Mouse (Mus musculus) liver, embryonic 16.5 days (tissue): ENCODE data around the gene Hs1bp3. TPM values are rescaled to one million over a fixed set of nuclear protein-coding genes. Genes with fewer than 3 reads are reported as not detected.

Experiments used
- ATAC-seq: fragments of 200-750 bp; cut with Nextera tagmentation; 2 replicates; pipeline ENCODE4 v1.8.0; 2017; ENCODE audit warnings: low read depth, mild to moderate bottlenecking, moderate number of reproducible peaks, moderate library complexity
- H3K27ac ChIP-seq: fragments of 300-500 bp; sonication (generic); 2 replicates; pipeline ENCODE4 v1.5.1; 2014; ENCODE audit warnings: mild to moderate bottlenecking, low read length
- H3K27me3 ChIP-seq: fragments of 300-500 bp; sonication (generic); 2 replicates; pipeline ENCODE4 v1.6.1; 2014; ENCODE audit warnings: low read depth, low read length, mixed read lengths; ENCODE audit not compliant: control insufficient read depth, insufficient read depth
- H3K36me3 ChIP-seq: fragments of 300-500 bp; sonication (generic); 2 replicates; pipeline ENCODE4 v1.6.1; 2014; ENCODE audit warnings: mild to moderate bottlenecking; ENCODE audit not compliant: control insufficient read depth, insufficient read depth
- H3K4me1 ChIP-seq: fragments of 300-500 bp; sonication (generic); 2 replicates; pipeline ENCODE4 v1.6.1; 2014; ENCODE audit warnings: low read depth, low read length, mixed read lengths; ENCODE audit not compliant: control insufficient read depth
- H3K4me2 ChIP-seq: fragments of 300-500 bp; sonication (generic); 2 replicates; pipeline ENCODE4 v1.6.1; 2014; ENCODE audit warnings: low read depth, low read length, mixed read lengths
- H3K4me3 ChIP-seq: fragments of 300-500 bp; sonication (generic); 2 replicates; pipeline ENCODE4 v1.5.1; 2014; ENCODE audit warnings: low read depth, mild to moderate bottlenecking, low read length
- H3K9ac ChIP-seq: fragments of 300-500 bp; sonication (generic); 2 replicates; pipeline ENCODE4 v1.6.1; 2014; ENCODE audit warnings: low read depth, low read length
- H3K9me3 ChIP-seq: fragments of 300-500 bp; sonication (generic); replicated peaks from 2 replicates; pipeline ENCODE4 v1.6.1; 2016; ENCODE audit warnings: low read length; ENCODE audit not compliant: control insufficient read depth
- WGBS: fragments of 180-500 bp; shearing (Covaris S2); extraction: QIAGEN DNeasy Blood & Tissue Kit; methylation state at CpG from one replicate; pipeline ENCODE4 v1.1.7; 2014; ENCODE audit not compliant: insufficient replicate concordance; 5-methylcytosine and 5-hydroxymethylcytosine counted together
- polyA plus RNA-seq: library from polyadenylated mRNA; unstranded; fragments of >200 nt; fragmentation: Nextera tagmentation; extraction: Ambion mirVana; gene quantifications from 2 replicates; pipeline ENCODE4 v1.2.1, GENCODE M21; 2015

Gene Hs1bp3
- polyA plus RNA-seq, 1 experiment from 2014 or later = 5.0 TPM

DNA sequence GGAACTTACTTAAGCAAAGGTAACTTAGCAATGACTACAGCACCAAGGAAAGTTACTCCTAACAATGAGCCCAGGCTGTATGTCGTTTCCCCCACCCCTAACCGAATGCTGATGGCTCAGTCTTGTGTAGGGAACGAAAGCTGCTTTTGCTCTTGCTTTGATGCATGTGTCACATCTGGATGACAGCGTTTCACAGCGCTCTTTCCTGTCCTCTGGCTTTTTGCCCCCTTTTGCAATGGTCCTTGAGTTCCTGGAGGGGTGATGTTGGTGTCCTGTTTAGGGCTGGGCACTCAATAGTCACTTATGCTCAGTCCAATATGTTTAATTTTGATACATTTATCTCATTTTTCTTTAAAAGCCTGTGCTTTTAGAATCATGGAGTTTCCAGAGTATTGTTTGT is 48.6 kb downstream of the Hs1bp3 start:
- 51% methylated on average over 5 of the region's 5 CpGs for WGBS
- no peaks in the 10 kb centered on the region for H3K36me3 ChIP-seq
- no peak overlapping the region for H3K4me3 ChIP-seq
- H3K4me1 ChIP-seq = no peaks in the 10 kb centered on the region; the same call in none of the 2 replicates
- no peaks in the 10 kb centered on the region for H3K27me3 ChIP-seq
- no peak overlapping the region for H3K27ac ChIP-seq
- no peak overlapping the region for H3K4me2 ChIP-seq
- no peak for ATAC-seq
- no peak overlapping the region for H3K9ac ChIP-seq
- no peaks in the 10 kb centered on the region for H3K9me3 ChIP-seq

GRCm38 (mm10) chr12:8362400-8362799 is 49.2 kb downstream of the Hs1bp3 start:
- H3K4me2 ChIP-seq = no peak overlapping the region
- no peak overlapping the region for H3K4me3 ChIP-seq
- no peaks in the 10 kb centered on the region for H3K36me3 ChIP-seq
- WGBS = 62% methylated on average over 7 of the region's 7 CpGs
- H3K27me3 ChIP-seq = no peaks in the 10 kb centered on the region
- H3K4me1 ChIP-seq = no peaks in the 10 kb centered on the region; the same call in none of the 2 replicates
- ATAC-seq = no peak
- no peaks in the 10 kb centered on the region for H3K9me3 ChIP-seq
- H3K27ac ChIP-seq = no peak overlapping the region
- H3K9ac ChIP-seq = no peak overlapping the region

DNA sequence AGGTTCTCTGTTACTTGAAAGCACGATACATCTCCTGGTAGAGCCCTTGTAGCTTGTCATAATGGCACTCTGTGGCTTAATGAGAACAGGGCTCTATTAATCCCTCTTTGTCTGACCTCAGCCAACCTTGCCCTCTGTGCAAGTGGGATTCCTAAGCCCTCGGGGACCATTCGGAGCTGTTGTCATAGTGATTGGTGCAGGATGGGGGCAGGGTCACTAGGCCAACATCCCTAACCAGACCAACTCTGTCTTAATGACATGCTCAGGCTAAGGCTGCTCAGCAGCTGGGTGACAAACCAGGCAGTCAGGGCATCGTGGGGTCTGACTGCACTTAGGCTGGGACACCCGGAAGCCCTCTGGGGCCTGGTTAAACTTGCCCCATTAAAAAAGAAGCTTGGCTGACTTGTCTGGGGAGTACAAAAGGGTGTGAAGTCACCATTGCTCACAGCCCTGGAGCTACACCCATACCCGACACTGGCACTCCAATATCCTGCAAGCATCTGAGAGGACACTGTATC is 51.1 kb downstream of the Hs1bp3 start:
- ATAC-seq = no peak
- no peaks in the 10 kb centered on the region for H3K4me1 ChIP-seq
- no peak overlapping the region for H3K4me3 ChIP-seq
- H3K9me3 ChIP-seq = no peaks in the 10 kb centered on the region
- no peak overlapping the region for H3K4me2 ChIP-seq
- H3K27ac ChIP-seq = no peak overlapping the region
- H3K36me3 ChIP-seq = no peaks in the 10 kb centered on the region
- 48% methylated on average over 6 of the region's 6 CpGs for WGBS
- no peak overlapping the region for H3K9ac ChIP-seq
- H3K27me3 ChIP-seq = no peaks in the 10 kb centered on the region

DNA sequence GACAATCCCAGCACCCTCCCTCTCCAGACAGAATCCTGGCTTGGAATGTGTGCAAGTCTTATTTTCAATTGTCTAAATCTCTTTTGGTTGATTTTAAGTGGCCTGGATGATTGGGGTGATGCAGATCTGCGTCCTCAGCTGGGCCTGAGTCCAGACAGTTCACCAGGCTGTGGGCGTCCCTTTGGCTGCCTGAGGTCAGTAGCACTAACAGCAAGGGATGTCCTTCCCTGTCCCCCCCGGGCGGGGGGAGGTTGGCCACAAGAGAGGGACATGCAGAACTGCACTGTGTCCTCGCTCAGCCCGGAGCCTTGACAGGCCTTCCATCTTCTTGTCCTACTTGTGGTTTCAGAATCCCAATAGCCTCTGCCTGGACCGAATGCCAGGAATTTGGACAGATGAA is 52.1 kb downstream of the Hs1bp3 start:
- 59% methylated on average over 7 of the region's 7 CpGs for WGBS
- H3K4me2 ChIP-seq = no peak overlapping the region

GRCm38 (mm10) chr12:8365905-8366576 is 52.8 kb downstream of the Hs1bp3 start:
- Histone ChIP-seq H3K9ac (no peak overlapping the region), H3K9me3 (no peaks in the 10 kb centered on the region), H3K4me1 (no peaks in the 10 kb centered on the region), H3K36me3 (no peaks in the 10 kb centered on the region), H3K27me3 (no peaks in the 10 kb centered on the region), H3K4me2 (no peak overlapping the region), H3K27ac (no peak overlapping the region), H3K4me3 (no peak overlapping the region)
- WGBS = 47% methylated on average over 5 of the region's 5 CpGs
- ATAC-seq = no peak

More for the DNA sequence above, 52.1 kb downstream of the Hs1bp3 start:
- H3K4me3 ChIP-seq = no peak overlapping the region
- H3K4me1 ChIP-seq = no peaks in the 10 kb centered on the region
- no peaks in the 10 kb centered on the region for H3K27me3 ChIP-seq
- H3K27ac ChIP-seq = no peak overlapping the region
- no peaks in the 10 kb centered on the region for H3K36me3 ChIP-seq
- no peak for ATAC-seq
- no peaks in the 10 kb centered on the region for H3K9me3 ChIP-seq
- H3K9ac ChIP-seq = no peak overlapping the region

DNA sequence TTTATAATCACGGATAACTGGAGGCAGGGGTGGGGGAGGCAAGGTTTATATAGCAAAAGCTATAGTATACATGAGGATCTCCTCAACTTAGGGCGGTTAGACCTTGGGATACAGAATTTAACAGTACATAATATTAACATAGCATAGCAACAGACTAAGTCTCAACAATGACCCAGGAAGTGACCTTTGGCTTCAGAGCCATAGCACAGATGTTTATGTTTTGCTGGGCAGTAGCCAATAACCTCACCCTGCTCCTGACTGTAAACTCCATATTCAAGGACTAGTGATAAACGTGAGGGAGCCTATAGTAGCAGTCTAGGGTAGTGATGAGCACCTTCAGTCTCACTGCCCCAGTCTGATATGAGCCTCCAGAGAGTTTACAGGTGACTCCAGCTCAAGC is 53.5 kb downstream of the Hs1bp3 start:
- Histone ChIP-seq H3K27ac (no peak overlapping the region), H3K4me1 (no peaks in the 10 kb centered on the region), H3K27me3 (no peaks in the 10 kb centered on the region), H3K9me3 (no peaks in the 10 kb centered on the region), H3K9ac (no peak overlapping the region), H3K4me2 (no peak overlapping the region), H3K36me3 (no peaks in the 10 kb centered on the region), H3K4me3 (no peak overlapping the region)
- no peak for ATAC-seq
- WGBS = 54% methylated on average over 3 of the region's 3 CpGs

DNA sequence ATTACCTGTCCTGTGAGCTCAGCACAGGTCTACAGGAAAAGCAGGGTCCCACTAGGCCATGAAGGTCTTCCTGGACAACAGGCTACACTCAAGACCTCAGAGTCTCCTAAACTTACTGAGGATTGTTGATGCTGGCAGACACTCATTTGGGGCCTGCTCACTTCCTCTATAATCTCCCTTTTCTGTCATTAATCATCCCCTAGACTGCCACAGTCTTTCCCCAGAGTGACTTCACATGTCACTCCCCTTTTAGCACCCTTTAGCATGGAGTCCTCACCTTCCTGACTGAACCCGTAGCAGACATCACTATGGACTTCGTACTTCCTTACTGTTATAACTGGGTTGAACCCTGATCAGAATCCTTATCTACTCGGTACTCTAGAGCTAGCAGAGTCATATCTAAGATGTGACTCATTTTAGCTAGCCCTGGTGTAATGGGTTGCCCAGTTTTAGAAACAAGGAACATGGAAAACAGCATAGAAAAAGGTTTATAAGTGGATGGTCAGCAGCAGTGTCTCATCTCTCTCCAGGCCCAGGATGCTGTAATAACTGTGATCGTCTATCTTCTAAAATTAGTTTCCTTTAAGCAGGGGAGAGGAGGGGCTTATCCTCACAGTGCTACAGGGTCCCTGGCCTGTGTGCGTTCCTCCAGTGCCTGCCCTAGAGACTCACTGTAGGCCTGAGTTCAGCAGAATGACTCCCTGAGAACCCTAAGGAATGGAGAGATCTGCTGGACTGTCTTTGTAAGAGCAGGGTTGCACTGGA is 58.7 kb downstream of the Hs1bp3 start:
- WGBS = 32% methylated on average over 5 of the region's 5 CpGs
- no peak for ATAC-seq
- no peak overlapping the region for H3K4me3 ChIP-seq

GRCm38 (mm10) chr12:8372511-8373180 is 59.4 kb downstream of the Hs1bp3 start:
- 55% methylated on average over 7 of the region's 7 CpGs for WGBS
- Histone ChIP-seq H3K4me2 (no peak overlapping the region), H3K9ac (no peak overlapping the region), H3K9me3 (no peaks in the 10 kb centered on the region), H3K36me3 (no peaks in the 10 kb centered on the region), H3K4me3 (no peak overlapping the region), H3K27ac (no peak overlapping the region), H3K27me3 (no peaks in the 10 kb centered on the region), H3K4me1 (no peaks in the 10 kb centered on the region)
- no peak for ATAC-seq

More for the DNA sequence above, 58.7 kb downstream of the Hs1bp3 start:
- Histone ChIP-seq H3K9ac (no peak overlapping the region), H3K4me1 (no peaks in the 10 kb centered on the region), H3K27ac (no peak overlapping the region), H3K36me3 (no peaks in the 10 kb centered on the region), H3K4me2 (no peak overlapping the region), H3K9me3 (no peaks in the 10 kb centered on the region), H3K27me3 (no peaks in the 10 kb centered on the region)

DNA sequence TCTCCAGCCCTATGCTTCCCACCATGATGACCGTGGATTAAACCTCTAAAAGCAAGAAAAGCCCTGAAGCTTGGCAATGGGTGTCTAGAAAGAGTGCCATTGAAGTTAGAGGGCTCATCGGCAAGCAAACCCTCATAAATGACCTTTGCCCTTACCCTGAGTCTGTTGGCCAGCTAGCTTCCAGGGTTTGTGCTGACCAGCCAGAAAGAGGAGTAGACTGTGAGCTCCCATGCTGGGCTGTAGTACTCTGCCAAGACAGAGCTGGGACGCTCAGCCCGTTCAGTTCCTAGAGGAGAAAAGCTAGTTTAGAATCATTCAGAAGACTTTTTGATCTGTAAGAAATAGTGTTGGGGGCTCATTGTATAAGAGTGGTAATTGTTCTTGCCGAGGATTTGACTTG is 60.5 kb downstream of the Hs1bp3 start:
- Histone ChIP-seq H3K9me3 (no peaks in the 10 kb centered on the region), H3K9ac (no peak overlapping the region), H3K4me1 (no peaks in the 10 kb centered on the region), H3K36me3 (no peaks in the 10 kb centered on the region), H3K27me3 (no peaks in the 10 kb centered on the region), H3K4me3 (no peak overlapping the region), H3K4me2 (no peak overlapping the region), H3K27ac (no peak overlapping the region)
- 65% methylated on average over 5 of the region's 5 CpGs for whole genome bisulfite sequencing
- no peak for ATAC-seq
